Mouse (Mus musculus): ENCODE measurements around the gene Myh4.

Gene Myh4

DNA sequence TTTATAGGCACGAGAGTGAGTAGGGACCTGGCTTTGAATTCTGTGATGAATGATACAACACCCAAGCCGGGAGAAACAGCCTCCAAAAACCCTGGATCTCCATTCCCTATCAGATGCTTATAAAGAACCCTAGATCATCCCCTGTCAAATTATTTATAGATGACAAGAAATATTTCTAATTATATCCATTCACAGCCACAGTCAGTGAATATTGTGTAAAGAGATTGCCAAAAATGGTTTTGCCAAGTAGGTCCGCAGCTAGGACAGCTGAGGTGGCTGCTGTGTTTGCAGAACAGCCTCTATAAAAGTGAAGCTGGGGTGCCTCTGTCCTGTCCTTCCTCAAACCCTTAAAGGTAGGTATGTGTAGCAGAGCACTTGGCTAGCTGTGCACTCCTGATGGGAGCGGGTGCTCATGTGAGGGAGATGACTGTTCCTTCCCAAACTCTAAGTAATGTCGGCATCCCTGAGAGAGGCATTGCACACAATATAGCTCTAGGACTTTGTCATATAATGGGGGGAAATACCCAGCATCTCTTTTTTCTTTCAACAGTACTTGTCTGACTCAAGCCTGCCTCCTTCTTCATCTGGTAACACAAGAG lies at the start of gene Myh4:
Gene Myh4, plus strand, starts transcription at position 549 of the 599 bp plus-strand sequence.
- DNase-seq (ENCODE audit: low spot score): no peak

GRCm38 (mm10) chr11:67190316-67190715 lies 47.5 kb upstream of the Myh4 start:
- DNase-seq (ENCODE audit: low spot score): no peak

- DNase-seq (ENCODE audit: low spot score): no peak
Measured at GRCm38 (mm10) chr11:67190814-67191213, 47.0 kb upstream of the Myh4 start.

GRCm38 (mm10) chr11:67191496-67191895 lies 46.3 kb upstream of the Myh4 start:
- no peak for DNase-seq (ENCODE audit: low spot score)

DNA sequence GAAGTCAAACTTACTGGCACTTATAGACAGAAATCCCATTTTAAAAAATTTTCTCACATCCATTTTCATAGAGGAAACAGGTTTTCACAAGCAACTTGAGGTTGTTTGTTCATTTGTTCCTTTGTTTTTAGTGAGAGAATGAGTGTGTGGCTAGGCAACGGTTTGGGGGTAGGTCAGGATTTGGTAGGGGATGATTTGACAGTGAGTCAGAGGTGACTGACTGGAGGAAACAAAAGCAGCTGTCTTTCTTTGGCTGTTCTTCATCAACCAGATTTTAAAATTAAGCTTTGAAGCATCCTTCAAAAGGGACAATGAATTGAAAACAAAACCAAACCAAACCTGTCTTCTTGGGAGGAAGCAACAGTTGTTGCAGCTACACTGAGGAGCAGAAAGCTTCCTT lies 38.5 kb upstream of the Myh4 start:
- DNase-seq (ENCODE audit: low spot score): no peak

DNA sequence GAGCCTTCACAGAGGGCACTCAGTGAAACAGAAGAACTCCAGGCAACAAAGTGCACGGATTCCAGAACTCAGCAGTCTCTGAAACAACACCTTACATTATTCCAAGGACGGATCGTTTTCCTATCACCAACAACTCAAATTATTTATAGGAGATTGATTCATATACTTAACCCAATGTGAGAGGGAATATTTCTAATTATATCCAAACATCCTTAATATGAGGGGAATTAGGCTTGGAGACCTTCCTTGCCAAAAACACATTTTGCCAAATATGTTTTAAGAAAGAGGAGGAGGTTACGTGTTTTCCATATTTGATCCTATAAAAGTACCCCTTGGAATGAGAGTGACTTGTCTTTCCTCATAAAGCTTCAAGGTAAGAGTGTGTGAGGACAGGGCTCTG lies 38.1 kb upstream of the Myh4 start, which contains the start of gene Myh1:
Gene Myh1, plus strand, starts transcription at position 301 of the 400 bp plus-strand sequence.
- DNase-seq (ENCODE audit: low spot score): no peak

DNA sequence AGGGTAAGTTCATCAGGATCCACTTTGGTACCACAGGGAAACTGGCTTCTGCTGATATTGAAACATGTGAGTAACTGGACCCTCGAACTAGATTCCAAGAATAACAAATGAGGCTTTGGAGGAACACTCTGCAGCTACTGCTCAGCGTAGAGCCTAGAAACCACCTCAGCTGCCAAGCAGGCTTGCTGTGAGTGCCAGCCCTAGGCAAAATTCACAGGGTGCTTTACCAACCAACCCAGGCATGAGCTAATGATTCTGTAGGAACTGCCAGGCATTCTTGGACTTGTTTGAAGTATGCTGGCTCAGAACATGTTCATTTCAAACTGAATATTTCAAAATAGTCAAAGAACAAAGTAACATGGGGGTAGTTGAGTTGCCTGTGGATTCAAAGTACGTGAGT lies 33.1 kb upstream of the Myh4 start:
- DNase-seq (ENCODE audit: low spot score): no peak

- no peak for DNase-seq (ENCODE audit: low spot score)
Measured at GRCm38 (mm10) chr11:67221803-67222202, 16.0 kb upstream of the Myh4 start.

GRCm38 (mm10) chr11:67224466-67224865 lies 13.4 kb upstream of the Myh4 start:
- DNase-seq (ENCODE audit: low spot score): no peak

GRCm38 (mm10) chr11:67228731-67229130 lies 9.1 kb upstream of the Myh4 start:
- DNase-seq (ENCODE audit: low spot score): no peak

GRCm38 (mm10) chr11:67229166-67229565 lies 8.7 kb upstream of the Myh4 start:
- no peak for DNase-seq (ENCODE audit: low spot score)

DNA sequence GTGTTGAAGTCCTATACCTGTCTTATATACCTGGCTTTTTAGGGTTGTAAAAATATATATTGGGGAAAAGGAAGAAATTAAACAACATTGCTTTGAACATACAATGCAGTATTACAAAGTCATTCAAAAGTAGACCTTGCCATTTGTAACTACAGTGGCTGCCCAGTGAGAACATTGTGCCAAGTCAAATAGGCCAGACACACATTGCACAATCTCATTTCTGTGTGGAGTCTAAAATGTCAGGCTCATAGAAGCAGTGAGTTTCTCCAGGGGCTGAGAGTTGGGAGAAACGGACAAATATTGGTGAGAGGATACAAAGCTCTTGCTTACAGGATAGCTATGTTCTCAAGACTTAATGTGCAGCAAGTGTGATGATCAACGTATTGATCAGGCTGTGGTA lies 7.9 kb upstream of the Myh4 start:
- DNase-seq (ENCODE audit: low spot score): no peak

DNA sequence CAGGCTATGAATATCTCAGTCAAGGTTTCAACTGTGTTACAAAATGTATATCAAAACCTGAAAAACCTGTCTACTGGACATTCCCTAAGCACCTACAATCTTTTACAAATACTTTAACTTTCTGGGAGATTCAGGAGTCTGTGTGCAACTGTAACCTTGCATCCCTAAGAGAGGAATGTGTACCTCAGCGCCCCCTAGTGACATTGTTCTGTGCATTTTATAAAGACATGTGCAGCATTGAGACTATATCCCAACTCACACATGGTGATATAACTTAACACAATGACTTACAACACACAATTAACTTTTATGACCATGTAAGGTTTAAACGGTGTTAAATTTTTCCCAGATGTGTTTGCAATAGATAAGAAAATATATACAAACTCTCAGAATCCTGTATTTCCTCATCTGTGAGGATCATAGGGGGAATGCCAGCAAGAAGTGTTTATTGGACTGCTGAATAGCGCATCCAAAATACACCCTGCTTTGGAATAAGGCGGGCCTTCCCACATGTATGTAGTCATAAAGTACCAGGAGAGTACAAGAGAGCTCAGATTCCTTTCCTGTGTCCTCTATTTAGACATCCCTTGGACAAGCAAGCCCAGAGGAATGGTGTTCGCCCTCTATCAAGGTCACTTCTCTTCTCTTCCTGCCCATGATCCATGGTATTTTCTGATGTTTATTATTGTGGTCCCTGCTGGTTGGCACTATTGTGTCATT lies 2.0 kb upstream of the Myh4 start:
- DNase-seq (ENCODE audit: low spot score): peak; percentile 3

DNA sequence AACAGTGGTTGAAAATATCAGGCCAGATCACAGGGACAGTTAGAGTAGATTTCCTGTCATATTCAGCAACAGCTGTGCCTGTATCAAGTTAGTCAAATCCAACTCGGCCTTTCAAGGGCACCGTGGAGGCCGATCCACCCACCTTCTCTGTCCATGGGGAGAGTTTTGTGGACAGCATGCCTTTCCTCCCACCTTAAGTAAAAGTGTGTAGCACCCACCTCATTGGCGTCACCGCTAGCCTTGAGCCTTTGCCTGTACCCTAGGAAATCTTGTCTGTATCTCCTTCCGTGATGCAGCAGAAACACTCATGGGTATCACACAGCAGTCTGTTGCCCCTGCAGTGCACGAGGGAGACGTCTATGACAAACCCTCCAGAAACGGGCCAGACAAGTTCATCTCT lies 1.0 kb upstream of the Myh4 start:
- no peak for DNase-seq (ENCODE audit: low spot score)

DNA sequence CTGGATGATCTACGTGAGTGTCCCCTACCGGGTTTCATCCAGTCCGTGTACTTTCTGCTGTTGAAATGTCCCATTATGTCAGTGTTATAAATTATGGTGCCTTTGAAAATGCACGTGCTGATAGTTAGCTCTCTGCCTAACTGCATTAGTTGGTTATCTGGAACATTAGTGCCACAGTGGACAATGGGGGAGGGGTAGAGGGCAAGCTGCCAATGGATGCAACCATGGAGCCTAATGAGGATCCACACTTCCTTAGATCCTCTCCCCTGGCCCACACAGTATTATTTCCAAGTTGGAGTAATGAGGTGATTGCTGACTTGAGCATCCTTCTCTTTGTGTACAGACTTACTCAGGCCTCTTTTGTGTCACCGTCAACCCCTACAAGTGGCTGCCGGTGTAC lies 3.2 kb downstream of the Myh4 start:
- DNase-seq (ENCODE audit: low spot score): no peak

DNA sequence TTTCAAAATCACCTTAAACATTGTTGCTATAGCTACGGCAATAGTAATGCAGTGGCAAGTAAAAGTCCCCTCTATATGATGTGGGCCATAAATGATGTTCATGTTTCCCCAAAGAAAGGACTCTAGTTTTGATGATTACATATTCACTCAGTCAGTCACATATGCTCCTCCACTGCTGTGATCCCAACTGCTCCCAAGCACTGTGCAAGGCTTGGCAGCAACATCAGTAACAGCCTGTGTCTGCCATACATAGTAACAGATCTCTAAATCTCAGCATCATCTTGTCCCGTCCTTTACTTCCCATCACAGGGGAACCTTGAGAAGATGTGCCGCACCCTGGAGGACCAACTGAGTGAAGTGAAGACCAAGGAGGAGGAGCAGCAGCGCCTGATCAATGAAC lies 15.9 kb downstream of the Myh4 start:
- DNase-seq (ENCODE audit: low spot score): no peak

DNA sequence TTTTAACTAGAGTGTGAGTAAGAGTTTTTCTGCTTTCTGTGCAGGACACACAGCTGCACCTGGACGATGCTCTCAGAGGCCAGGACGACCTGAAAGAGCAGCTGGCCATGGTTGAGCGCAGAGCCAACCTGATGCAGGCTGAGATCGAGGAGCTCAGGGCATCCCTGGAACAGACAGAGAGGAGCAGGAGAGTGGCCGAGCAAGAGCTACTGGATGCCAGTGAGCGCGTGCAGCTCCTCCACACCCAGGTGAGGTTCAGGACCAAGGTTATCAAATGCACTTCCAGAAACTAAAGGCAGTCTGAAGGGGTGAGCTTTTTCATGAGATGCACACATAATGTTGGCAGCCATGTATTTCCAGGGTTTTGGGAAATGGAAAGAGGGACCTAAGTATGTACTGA lies 19.2 kb downstream of the Myh4 start:
- no peak for DNase-seq (ENCODE audit: low spot score)

- DNase-seq (ENCODE audit: low spot score): no peak
Measured at GRCm38 (mm10) chr11:67260956-67261355, 23.1 kb downstream of the Myh4 start.

DNA sequence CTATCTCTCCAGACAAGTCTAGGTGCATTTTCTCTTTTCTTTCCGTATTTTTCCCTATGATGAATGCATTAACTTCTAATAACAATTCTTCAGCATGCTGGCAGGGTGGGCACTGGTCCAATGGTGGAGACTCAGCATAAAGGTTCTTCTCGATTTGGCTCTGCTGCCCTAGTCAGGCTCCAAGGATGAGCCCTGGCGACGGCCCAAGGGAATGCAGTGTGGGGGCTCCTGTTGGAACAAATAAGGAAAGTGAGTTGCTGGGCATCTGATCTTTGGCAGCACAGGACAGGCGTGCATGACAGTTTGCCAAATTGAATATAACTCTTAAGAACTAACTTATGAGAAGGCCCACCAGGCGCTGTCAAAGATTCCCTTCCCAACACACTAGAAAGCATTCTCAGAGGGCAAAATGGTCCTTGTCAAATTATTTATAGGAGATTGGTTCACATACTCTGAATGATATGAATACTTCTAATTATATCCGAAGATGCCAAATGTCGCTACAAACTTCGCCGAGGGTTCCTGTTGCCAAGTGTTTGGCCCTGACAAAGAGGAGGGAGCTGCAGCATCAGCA lies 38.9 kb downstream of the Myh4 start, which contains the start of gene Myh8:
Gene Myh8, plus strand, starts transcription at position 524 of the 574 bp plus-strand sequence.
- DNase-seq (ENCODE audit: low spot score): no peak

DNA sequence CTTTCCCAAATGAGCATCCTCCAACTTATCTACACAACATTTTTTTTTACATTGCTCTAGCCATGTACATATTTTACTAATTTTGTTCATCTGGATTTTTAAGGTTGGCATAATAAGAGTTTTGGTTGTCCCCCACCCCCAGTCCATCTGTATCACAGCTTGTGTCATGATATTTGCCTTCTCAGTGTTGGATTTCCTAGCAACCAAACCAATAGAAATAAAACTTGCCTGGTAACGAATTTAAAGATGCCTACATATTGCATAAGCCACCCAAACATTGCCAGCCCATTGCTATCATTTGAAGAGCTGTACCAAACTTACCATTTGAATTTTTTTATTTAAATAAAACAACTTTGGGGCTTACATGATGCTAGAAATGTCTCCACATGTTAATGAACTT lies 55.6 kb downstream of the Myh4 start:
- DNase-seq (ENCODE audit: low spot score): no peak
